Mouse (Mus musculus): Measurements from ENCODE around the gene Rasa2. TPM values are rescaled to one million over a fixed set of nuclear protein-coding genes. Genes with fewer than 3 reads are reported as not detected.

Rasa2 gene
- polyA plus RNA-seq, 1 experiment from 2014 or later: 17.1 TPM

GRCm38 (mm10) chr9:96505156-96505555 is 126.3 kb downstream of the Rasa2 start:
- Histone ChIP-seq H3K4me1 (replicated peaks) (peaks cover 5% of the 10 kb centered on the region; the same call in 1 of the 2 replicates), H3K4me3 (replicated peaks) (no peak overlapping the region), H3K36me3 (no peaks in the 10 kb centered on the region), H3K27me3 (replicated peaks) (no peaks in the 10 kb centered on the region), H3K4me2 (replicated peaks) (no peak overlapping the region), H3K27ac (no peak overlapping the region), H3K9me3 (no peaks in the 10 kb centered on the region), H3K9ac (no peak overlapping the region)
- WGBS: 89% methylated on average over 4 of the region's 4 CpGs
- ATAC-seq: no peak

GRCm38 (mm10) chr9:96504116-96504895 is 127.1 kb downstream of the Rasa2 start:
- H3K27me3 ChIP-seq (replicated peaks): no peaks in the 10 kb centered on the region
- no peak overlapping the region for H3K27ac ChIP-seq
- ATAC-seq: no peak
- no peak overlapping the region for H3K4me2 ChIP-seq (replicated peaks)
- no peak overlapping the region for H3K9ac ChIP-seq
- H3K9me3 ChIP-seq: no peaks in the 10 kb centered on the region
- peaks cover 5% of the 10 kb centered on the region; the same call in 1 of the 2 replicates for H3K4me1 ChIP-seq (replicated peaks)
- 81% methylated on average over 17 of the region's 17 CpGs for WGBS
- no peak overlapping the region for H3K4me3 ChIP-seq (replicated peaks)
- H3K36me3 ChIP-seq: no peaks in the 10 kb centered on the region

GRCm38 (mm10) chr9:96502856-96503610 is 128.4 kb downstream of the Rasa2 start:
- no peak overlapping the region for H3K4me3 ChIP-seq (replicated peaks)
- WGBS: 67% methylated on average over 6 of the region's 6 CpGs
- H3K27ac ChIP-seq: no peak overlapping the region
- no peaks in the 10 kb centered on the region for H3K9me3 ChIP-seq
- H3K27me3 ChIP-seq (replicated peaks): no peaks in the 10 kb centered on the region
- H3K36me3 ChIP-seq: no peaks in the 10 kb centered on the region
- peaks cover 5% of the 10 kb centered on the region; the same call in 1 of the 2 replicates for H3K4me1 ChIP-seq (replicated peaks)
- no peak overlapping the region for H3K9ac ChIP-seq
- H3K4me2 ChIP-seq (replicated peaks): no peak overlapping the region
- no peak; the same call in 1 of the 2 replicates for ATAC-seq

- no peak overlapping the region for H3K4me2 ChIP-seq (replicated peaks)
- WGBS: 41% methylated on average over 7 of the region's 7 CpGs
- H3K9ac ChIP-seq: no peak overlapping the region
- H3K27me3 ChIP-seq (replicated peaks): no peaks in the 10 kb centered on the region
- ATAC-seq: no peak
- H3K4me3 ChIP-seq (replicated peaks): no peak overlapping the region
- no peak overlapping the region for H3K27ac ChIP-seq
- H3K4me1 ChIP-seq (replicated peaks): peaks cover 4% of the 10 kb centered on the region; the same call in 1 of the 2 replicates
- H3K9me3 ChIP-seq: no peaks in the 10 kb centered on the region
- H3K36me3 ChIP-seq: no peaks in the 10 kb centered on the region
These were observed 130.2 kb downstream of the Rasa2 start for GRCm38 (mm10) chr9:96501217-96501616.

- WGBS: 13% methylated on average over 3 of the region's 3 CpGs
- Histone ChIP-seq H3K9ac (no peak overlapping the region), H3K4me1 (replicated peaks) (no peaks in the 10 kb centered on the region), H3K27me3 (replicated peaks) (no peaks in the 10 kb centered on the region), H3K36me3 (no peaks in the 10 kb centered on the region), H3K27ac (no peak overlapping the region), H3K9me3 (no peaks in the 10 kb centered on the region), H3K4me2 (replicated peaks) (no peak overlapping the region), H3K4me3 (replicated peaks) (no peak overlapping the region)
- ATAC-seq: peak; percentile 47; the same call in 1 of the 2 replicates
These were observed 138.2 kb downstream of the Rasa2 start for GRCm38 (mm10) chr9:96493212-96493611.

- no peak overlapping the region for H3K27ac ChIP-seq
- 43% methylated on average over 12 of the region's 12 CpGs for WGBS
- H3K9me3 ChIP-seq: no peaks in the 10 kb centered on the region
- H3K4me3 ChIP-seq (replicated peaks): no peak overlapping the region
- H3K27me3 ChIP-seq (replicated peaks): no peaks in the 10 kb centered on the region
- H3K36me3 ChIP-seq: no peaks in the 10 kb centered on the region
- no peak for ATAC-seq
- no peaks in the 10 kb centered on the region for H3K4me1 ChIP-seq (replicated peaks)
- H3K4me2 ChIP-seq (replicated peaks): no peak overlapping the region
- H3K9ac ChIP-seq: no peak overlapping the region
These were observed 139.6 kb downstream of the Rasa2 start for GRCm38 (mm10) chr9:96491810-96492209.

Other genes with a start within 250 kb of the Rasa2 start
- 169 and 183 TPM in 2 replicates for gene Rnf7, start 152.9 kb downstream of the Rasa2 start, polyA plus RNA-seq (2015; fragmentation: Nextera tagmentation; extraction: Ambion mirVana)
- gene Gm28729, start 106.4 kb downstream of the Rasa2 start, polyA plus RNA-seq (2015; fragmentation: Nextera tagmentation; extraction: Ambion mirVana): not detected in 2 replicates
- gene Zbtb38, start 121.2 kb upstream of the Rasa2 start, polyA plus RNA-seq (2015; fragmentation: Nextera tagmentation; extraction: Ambion mirVana): 22.5 and 22.9 TPM in 2 replicates

Measured in intestine, embryonic 15.5 days (tissue).